Mouse (Mus musculus) liver, adult (tissue): ENCODE results near the gene Mad2l1.

Source experiments
- GATA4 ChIP-seq: IDR thresholded peaks from 2 replicates; pipeline ENCODE4 v1.6.1; 2014; ENCODE audit warnings: mild to moderate bottlenecking, low read length; ENCODE audit not compliant: insufficient replicate concordance

The Mad2l1 gene

GRCm38 (mm10) chr6:66535028-66535862 is at the start of gene Mad2l1:
Mad2l1 (plus strand) TSS chr6:66535390.
- TF ChIP-seq GATA4 = no peak; the same call in 1 of the 2 replicates

GRCm38 (mm10) chr6:66493685-66494084 is 41.5 kb upstream of the Mad2l1 start:
- TF ChIP-seq GATA4 = no peak

GRCm38 (mm10) chr6:66516368-66516767 is 18.8 kb upstream of the Mad2l1 start:
- TF ChIP-seq GATA4 = no peak

- TF ChIP-seq GATA4 = no peak
Measured at GRCm38 (mm10) chr6:66528386-66528785, 6.8 kb upstream of the Mad2l1 start.

GRCm38 (mm10) chr6:66533241-66533640 is 1.9 kb upstream of the Mad2l1 start:
- no peak for TF ChIP-seq GATA4

DNA sequence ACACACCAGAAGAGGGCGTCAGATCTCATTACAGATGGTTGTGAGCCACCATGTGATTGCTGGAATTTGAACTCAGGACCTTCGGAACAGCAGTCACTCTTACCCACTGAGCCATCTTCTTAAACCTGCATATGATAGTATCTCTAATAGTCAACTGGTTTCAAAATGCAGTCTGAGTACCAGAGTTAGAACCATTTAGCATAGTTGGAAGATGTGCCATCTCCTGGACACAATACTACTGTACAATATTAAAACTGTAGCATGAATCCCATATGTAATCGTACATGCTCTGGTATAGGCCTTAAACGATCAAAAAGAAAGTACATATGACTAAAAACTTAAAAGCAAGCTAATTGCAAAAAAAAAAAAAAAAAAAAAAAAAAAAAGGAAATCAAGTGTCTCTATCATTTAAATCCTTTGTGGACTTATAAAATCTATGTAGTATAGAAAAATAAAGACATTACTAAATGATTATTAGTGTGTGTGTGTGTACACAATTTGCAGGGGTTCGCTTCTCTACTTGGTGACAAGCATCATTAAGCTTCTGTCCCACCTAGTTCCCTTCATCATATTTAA is 736 bp upstream of the Mad2l1 start:
- no peak for TF ChIP-seq GATA4

DNA sequence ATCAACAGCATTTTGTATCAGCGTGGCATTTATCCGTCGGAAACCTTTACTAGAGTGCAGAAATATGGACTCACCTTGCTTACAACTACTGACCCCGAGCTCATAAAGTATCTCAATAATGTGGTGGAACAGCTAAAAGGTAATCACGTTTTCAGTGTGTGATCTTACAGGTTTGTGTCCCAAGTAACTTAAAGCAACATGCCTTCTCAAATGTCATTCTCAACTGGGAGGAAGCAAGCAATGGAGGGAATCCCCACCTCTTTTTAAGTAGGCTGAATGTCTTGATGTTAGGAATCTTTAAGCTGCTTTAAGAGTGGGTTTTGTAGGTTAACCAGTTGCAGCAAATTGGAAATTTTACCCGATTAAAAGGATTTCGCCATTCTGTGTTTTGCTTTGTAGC is 776 bp downstream of the Mad2l1 start:
- no peak for TF ChIP-seq GATA4

GRCm38 (mm10) chr6:66559996-66560395 is 24.8 kb downstream of the Mad2l1 start, which contains the start of gene Vmn1r32:
Vmn1r32 (minus strand) TSS chr6:66560096.
- TF ChIP-seq GATA4 = no peak

DNA sequence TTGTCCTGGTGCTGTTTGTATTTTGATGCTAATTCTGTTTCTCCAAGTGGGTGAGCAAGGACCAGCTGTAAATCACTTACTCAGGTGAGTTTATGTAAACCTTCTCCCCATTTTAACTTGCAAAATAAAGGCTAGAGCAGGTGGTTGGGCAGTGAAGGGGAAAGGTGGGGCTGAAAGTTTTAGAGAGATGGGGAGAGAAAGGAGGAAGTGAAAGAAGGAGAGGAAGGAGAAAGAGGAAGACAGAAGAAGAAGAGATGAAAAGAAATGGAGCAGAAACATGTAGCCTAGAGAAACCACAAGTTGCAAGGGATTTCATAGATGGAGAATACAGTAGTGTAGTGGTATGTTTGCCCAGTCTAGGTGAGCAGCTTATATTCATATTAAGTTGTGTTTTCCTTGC is 60.6 kb downstream of the Mad2l1 start:
- TF ChIP-seq GATA4 = no peak
